Mouse (Mus musculus): ENCODE data around the gene Pgm2. TPM values are rescaled to one million over a fixed set of nuclear protein-coding genes. Genes with fewer than 3 reads are reported as not detected.

Pgm2 gene
- polyA plus RNA-seq, 1 experiment from 2014 or later: 34.4 TPM

DNA sequence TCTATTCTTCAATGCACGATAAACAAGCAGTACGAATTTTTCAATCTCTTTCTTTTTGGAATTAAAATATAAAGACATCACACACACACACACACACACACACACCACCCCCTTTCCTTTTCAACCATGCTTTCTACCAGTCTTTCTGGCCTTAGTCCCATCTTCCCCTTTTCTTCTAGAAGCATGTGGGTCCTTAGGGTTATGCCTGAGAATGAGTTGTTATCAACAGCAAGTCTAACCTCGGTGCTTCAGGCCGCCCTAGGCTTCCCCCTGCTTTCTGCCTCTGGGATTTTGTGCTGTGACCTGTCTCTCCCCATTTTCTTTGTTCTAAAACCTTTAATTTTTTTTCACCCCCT is 13.3 kb upstream of the Pgm2 start:
- H3K9ac ChIP-seq (replicated peaks; ENCODE audit: low read depth, low read length): no peak overlapping the region
- H3K4me1 ChIP-seq (ENCODE audit: control insufficient read depth, insufficient read depth, low read length): 0 out of 2 replicates have a peak, but pooled peaks cover 2% of the 10 kb centered on the region
- peak overlapping the region; percentile 68 for H3K27ac ChIP-seq (ENCODE audit: low read length)
- H3K36me3 ChIP-seq (ENCODE audit: control insufficient read depth, insufficient read depth, low read length): no peaks in the 10 kb centered on the region
- no peak for ATAC-seq (ENCODE audit: insufficient number of reproducible peaks, insufficient read depth, low FRiP score, low read depth)
- no peak overlapping the region for H3K4me3 ChIP-seq (ENCODE audit: low read depth, low read length)
- no peaks in the 10 kb centered on the region for H3K9me3 ChIP-seq (ENCODE audit: control insufficient read depth, low read depth, low read length)
- WGBS: 59% methylated on average over 4 of the region's 4 CpGs
- H3K4me2 ChIP-seq (replicated peaks; ENCODE audit: low read depth, low read length): no peak overlapping the region
- H3K27me3 ChIP-seq (ENCODE audit: control insufficient read depth, insufficient read depth, low read length): no peaks in the 10 kb centered on the region

DNA sequence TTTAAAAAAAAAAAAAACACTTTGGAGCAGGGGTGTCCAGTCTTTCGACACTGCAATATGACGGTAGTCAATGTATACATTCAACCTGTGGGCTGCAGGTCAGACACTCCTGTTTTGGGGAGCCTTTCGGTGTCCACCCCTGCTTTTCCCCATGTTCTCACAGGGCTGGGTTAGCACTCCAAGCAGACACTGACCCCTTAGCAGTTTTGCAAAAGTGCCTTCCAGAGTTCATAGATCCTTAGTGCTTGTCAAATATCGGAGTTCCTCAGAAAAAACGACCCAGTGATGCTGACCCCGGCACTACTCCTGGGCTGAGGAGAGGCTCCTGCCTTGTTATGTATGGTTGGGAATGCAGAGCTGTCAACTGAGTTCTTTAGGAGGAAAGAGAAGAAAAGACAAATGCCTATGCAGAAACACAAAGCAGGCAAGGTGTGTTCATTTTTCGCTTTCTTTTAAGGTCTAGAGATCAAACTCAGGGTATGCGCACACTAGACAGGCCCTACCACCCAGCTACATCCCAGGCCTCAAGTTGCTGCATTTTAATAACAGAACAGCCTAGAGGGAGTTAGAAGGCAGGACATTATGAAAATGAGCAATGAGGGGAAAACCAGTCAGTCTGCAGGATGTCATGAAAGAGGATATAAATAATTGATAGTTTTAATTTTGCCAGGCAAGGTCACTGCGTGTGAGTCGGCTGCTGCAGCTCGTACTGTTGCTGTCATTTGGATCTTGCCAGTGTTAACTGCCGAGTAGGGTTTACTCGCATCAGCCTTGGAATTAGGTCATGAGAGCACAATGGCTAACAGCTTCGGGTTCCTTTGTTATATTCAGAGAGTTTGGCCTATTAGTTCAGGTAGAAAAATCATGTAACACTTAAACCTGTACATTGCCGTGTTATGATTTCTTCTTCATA is 9.0 kb upstream of the Pgm2 start:
- Histone ChIP-seq H3K9me3 (ENCODE audit: control insufficient read depth, low read depth, low read length) (no peaks in the 10 kb centered on the region), H3K36me3 (ENCODE audit: control insufficient read depth, insufficient read depth, low read length) (no peaks in the 10 kb centered on the region), H3K27me3 (ENCODE audit: control insufficient read depth, insufficient read depth, low read length) (no peaks in the 10 kb centered on the region), H3K4me3 (ENCODE audit: low read depth, low read length) (no peak overlapping the region), H3K9ac (replicated peaks; ENCODE audit: low read depth, low read length) (no peak overlapping the region), H3K4me1 (ENCODE audit: control insufficient read depth, insufficient read depth, low read length) (no peaks in the 10 kb centered on the region), H3K27ac (ENCODE audit: low read length) (0 out of 2 replicates have a peak overlapping the region, but pooled peaks have one; percentile 15), H3K4me2 (replicated peaks; ENCODE audit: low read depth, low read length) (no peak overlapping the region)
- ATAC-seq (ENCODE audit: insufficient number of reproducible peaks, insufficient read depth, low FRiP score, low read depth): no peak
- 55% methylated on average over 15 of the region's 15 CpGs for WGBS

DNA sequence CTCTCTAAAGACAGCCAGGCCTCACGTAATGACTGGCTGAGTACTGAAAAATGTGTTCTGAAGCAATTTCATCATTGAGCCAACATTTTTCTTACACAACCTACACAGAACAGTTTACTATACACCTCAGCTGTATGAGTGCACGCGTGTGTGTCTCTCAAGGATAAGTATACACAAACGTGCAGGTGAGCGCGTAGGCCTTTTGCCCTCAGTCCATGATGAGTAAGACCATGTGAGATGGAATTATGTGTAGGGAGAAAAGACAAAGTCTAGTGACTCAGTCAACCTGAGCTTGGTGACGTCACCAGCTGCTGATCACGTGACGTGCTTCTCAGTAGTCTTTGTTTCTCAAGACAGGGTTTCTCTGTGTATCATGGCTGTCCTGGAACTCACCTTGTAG is 7.3 kb upstream of the Pgm2 start:
- Histone ChIP-seq H3K4me3 (ENCODE audit: low read depth, low read length) (no peak overlapping the region), H3K4me2 (replicated peaks; ENCODE audit: low read depth, low read length) (no peak overlapping the region), H3K9me3 (ENCODE audit: control insufficient read depth, low read depth, low read length) (no peaks in the 10 kb centered on the region), H3K27me3 (ENCODE audit: control insufficient read depth, insufficient read depth, low read length) (no peaks in the 10 kb centered on the region), H3K27ac (ENCODE audit: low read length) (no peak overlapping the region), H3K4me1 (ENCODE audit: control insufficient read depth, insufficient read depth, low read length) (no peaks in the 10 kb centered on the region), H3K36me3 (ENCODE audit: control insufficient read depth, insufficient read depth, low read length) (no peaks in the 10 kb centered on the region), H3K9ac (replicated peaks; ENCODE audit: low read depth, low read length) (no peak overlapping the region)
- 96% methylated on average over 9 of the region's 9 CpGs for WGBS
- no peak for ATAC-seq (ENCODE audit: insufficient number of reproducible peaks, insufficient read depth, low FRiP score, low read depth)

DNA sequence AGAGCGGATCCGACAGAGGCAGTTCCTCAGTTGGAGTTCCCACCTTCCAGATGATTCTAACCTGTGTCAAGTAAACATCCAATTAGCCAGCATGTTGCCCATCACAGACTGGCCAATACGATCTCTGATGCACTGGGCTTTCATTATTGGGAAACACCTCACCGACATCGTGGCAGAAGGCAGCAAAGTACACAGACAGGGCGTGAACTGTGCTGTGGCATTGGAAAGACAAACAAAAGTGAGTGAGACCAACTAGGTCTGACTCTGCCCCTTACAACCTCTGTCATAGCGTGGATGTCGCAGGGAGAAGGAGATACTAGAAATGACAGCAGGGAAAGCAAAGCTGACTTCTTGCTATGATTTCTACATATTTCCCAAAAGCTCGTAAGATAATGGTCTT is 4.0 kb upstream of the Pgm2 start:
- no peaks in the 10 kb centered on the region for H3K27me3 ChIP-seq (ENCODE audit: control insufficient read depth, insufficient read depth, low read length)
- no peaks in the 10 kb centered on the region for H3K36me3 ChIP-seq (ENCODE audit: control insufficient read depth, insufficient read depth, low read length)
- no peak overlapping the region for H3K4me2 ChIP-seq (replicated peaks; ENCODE audit: low read depth, low read length)
- peaks cover 2% of the 10 kb centered on the region; the same call in 1 of the 2 replicates for H3K4me1 ChIP-seq (ENCODE audit: control insufficient read depth, insufficient read depth, low read length)
- no peak overlapping the region for H3K4me3 ChIP-seq (ENCODE audit: low read depth, low read length)
- no peak for ATAC-seq (ENCODE audit: insufficient number of reproducible peaks, insufficient read depth, low FRiP score, low read depth)
- no peak overlapping the region for H3K27ac ChIP-seq (ENCODE audit: low read length)
- 71% methylated on average over 9 of the region's 9 CpGs for WGBS
- H3K9me3 ChIP-seq (ENCODE audit: control insufficient read depth, low read depth, low read length): no peaks in the 10 kb centered on the region
- H3K9ac ChIP-seq (replicated peaks; ENCODE audit: low read depth, low read length): no peak overlapping the region

DNA sequence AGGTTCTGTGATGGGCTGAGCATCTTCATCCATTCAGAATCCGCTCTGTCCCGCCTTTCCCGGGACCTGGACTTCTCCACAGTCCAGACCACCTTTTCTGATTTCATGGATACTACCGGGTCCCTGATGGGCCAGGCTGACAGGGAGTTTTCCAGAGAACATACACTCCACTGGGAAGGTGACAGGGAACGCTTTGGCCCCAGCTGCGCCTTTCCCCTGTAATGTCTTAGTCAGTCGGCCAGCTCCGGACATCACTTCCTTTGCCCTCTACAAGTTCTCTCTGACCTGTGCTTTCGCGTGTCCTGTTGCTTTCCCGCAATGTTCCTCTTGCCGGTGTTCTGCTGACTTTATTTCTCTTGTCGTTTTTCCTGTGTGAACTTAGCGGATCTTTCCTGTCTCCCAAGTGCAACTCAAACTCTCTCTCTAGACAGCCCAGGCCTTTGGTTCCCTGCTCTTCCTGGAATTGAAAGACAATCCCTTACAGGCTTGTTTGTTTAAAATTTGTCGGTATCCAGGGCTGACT is 660 bp downstream of the Pgm2 start:
- WGBS: under 1% methylated on average over 15 of the region's 15 CpGs
- no peak; the same call in 1 of the 2 replicates for ATAC-seq (ENCODE audit: insufficient number of reproducible peaks, insufficient read depth, low FRiP score, low read depth)

DNA sequence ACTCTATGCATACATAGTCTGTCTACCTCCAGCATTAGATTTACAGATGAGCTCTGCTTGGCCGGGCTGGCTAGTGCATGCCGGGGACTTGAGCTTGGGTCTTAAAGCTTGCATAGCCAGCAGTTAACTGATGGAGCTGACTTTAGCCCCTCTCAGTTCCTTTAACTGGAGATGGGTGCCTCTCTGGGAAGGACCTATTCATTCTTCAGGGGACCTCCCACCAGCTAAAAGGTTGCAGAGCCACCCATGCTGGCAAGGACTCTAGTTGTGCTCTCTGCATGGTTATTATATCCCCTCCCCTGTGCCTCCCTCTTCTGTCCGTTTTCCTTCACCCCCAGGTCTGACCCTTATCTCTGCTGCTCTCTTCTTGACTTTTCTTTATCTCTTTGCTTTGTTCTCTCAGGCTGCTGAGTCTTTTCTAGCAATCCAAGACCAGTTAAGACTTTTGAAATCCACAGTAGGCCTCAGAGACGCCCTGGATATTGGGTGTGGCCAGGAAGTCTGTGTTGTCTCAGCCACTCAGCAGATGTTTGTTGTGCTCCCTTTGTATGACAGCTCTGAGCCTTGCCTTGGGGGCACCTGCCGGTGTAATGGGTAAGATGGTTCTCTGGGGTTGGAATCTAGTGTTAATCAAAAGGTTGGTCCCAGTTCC is 2.7 kb downstream of the Pgm2 start:
- H3K36me3 ChIP-seq (ENCODE audit: control insufficient read depth, insufficient read depth, low read length): peaks cover 11% of the 10 kb centered on the region; the same call in 1 of the 2 replicates
- H3K4me1 ChIP-seq (ENCODE audit: control insufficient read depth, insufficient read depth, low read length): peaks cover 7% of the 10 kb centered on the region; the same call in 1 of the 2 replicates
- no peak overlapping the region for H3K4me3 ChIP-seq (ENCODE audit: low read depth, low read length)
- H3K9me3 ChIP-seq (ENCODE audit: control insufficient read depth, low read depth, low read length): no peaks in the 10 kb centered on the region
- H3K9ac ChIP-seq (replicated peaks; ENCODE audit: low read depth, low read length): no peak overlapping the region
- no peak overlapping the region for H3K4me2 ChIP-seq (replicated peaks; ENCODE audit: low read depth, low read length)
- H3K27ac ChIP-seq (ENCODE audit: low read length): no peak overlapping the region
- WGBS: 64% methylated on average over 5 of the region's 5 CpGs
- ATAC-seq (ENCODE audit: insufficient number of reproducible peaks, insufficient read depth, low FRiP score, low read depth): no peak
- no peaks in the 10 kb centered on the region for H3K27me3 ChIP-seq (ENCODE audit: control insufficient read depth, insufficient read depth, low read length)

More for the DNA sequence above, 660 bp downstream of the Pgm2 start:
- no peaks in the 10 kb centered on the region for H3K27me3 ChIP-seq (ENCODE audit: control insufficient read depth, insufficient read depth, low read length)
- no peaks in the 10 kb centered on the region for H3K9me3 ChIP-seq (ENCODE audit: control insufficient read depth, low read depth, low read length)
- H3K27ac ChIP-seq (ENCODE audit: low read length): peak overlapping the region; percentile 64
- H3K9ac ChIP-seq (replicated peaks; ENCODE audit: low read depth, low read length): peak overlapping the region; percentile 58
- H3K4me3 ChIP-seq (ENCODE audit: low read depth, low read length): peak overlapping the region; percentile 78
- H3K4me2 ChIP-seq (replicated peaks; ENCODE audit: low read depth, low read length): peak overlapping the region; percentile 84
- peaks cover 5% of the 10 kb centered on the region; the same call in 1 of the 2 replicates for H3K36me3 ChIP-seq (ENCODE audit: control insufficient read depth, insufficient read depth, low read length)
- peaks cover 7% of the 10 kb centered on the region; the same call in 1 of the 2 replicates for H3K4me1 ChIP-seq (ENCODE audit: control insufficient read depth, insufficient read depth, low read length)

DNA sequence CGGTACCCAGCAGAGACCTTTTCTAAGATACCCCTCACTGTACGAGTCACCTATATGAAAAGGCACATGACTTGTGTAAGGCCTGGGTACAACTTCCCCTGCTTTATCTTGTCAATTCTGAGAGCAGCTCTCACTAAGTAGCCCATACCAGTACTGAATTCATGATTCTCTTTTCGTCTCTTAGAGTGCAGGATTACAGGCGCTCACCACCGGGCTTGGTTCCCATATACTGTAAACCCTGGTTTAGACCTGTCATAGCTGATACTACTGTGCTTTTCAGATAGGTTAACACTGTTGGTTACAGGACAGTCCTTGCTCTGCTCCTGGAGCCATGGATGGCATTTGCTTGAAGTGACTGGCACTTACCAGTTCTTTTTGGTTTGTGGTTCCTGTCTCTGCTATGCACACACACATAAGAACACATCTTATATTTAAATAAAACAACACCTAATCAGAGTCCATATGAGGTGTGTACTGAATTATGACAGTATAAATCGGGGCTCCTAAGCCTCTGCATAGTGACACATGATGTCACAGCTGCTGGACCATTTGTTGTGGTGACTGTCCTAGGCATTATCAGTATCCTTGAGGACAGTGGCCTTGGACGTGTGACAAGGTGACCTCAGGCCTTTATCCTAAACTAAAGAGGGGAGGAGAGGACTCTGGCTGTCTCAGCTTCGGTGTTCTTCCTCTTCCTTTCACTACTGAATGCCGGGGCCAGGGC is 9.4 kb downstream of the Pgm2 start:
- H3K4me1 ChIP-seq (ENCODE audit: control insufficient read depth, insufficient read depth, low read length): no peaks in the 10 kb centered on the region
- 83% methylated on average over 9 of the region's 9 CpGs for WGBS
- H3K9me3 ChIP-seq (ENCODE audit: control insufficient read depth, low read depth, low read length): no peaks in the 10 kb centered on the region
- no peak overlapping the region for H3K4me2 ChIP-seq (replicated peaks; ENCODE audit: low read depth, low read length)
- H3K4me3 ChIP-seq (ENCODE audit: low read depth, low read length): no peak overlapping the region
- peaks cover 37% of the 10 kb centered on the region for H3K36me3 ChIP-seq (ENCODE audit: control insufficient read depth, insufficient read depth, low read length)
- H3K27ac ChIP-seq (ENCODE audit: low read length): no peak overlapping the region
- no peaks in the 10 kb centered on the region for H3K27me3 ChIP-seq (ENCODE audit: control insufficient read depth, insufficient read depth, low read length)
- no peak overlapping the region for H3K9ac ChIP-seq (replicated peaks; ENCODE audit: low read depth, low read length)
- ATAC-seq (ENCODE audit: insufficient number of reproducible peaks, insufficient read depth, low FRiP score, low read depth): no peak

DNA sequence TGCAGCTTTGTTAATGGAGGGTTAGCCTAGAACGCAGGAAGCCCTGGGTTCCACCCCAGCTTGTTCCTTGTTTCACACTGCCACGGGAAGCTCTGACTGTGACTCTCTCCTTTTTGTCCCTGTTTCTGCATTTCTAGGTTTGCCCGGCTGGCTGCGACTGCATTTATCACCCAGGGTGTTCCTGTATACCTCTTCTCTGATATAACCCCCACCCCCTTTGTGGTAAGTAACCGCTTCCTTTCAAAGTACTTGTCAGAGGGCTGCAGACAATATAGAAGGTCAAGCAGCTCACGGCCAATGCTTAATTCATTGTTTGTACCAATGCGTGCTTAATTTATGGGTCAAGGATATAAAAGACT is 9.9 kb downstream of the Pgm2 start:
- WGBS: 73% methylated on average over 7 of the region's 7 CpGs
- H3K9me3 ChIP-seq (ENCODE audit: control insufficient read depth, low read depth, low read length): no peaks in the 10 kb centered on the region
- H3K9ac ChIP-seq (replicated peaks; ENCODE audit: low read depth, low read length): no peak overlapping the region
- H3K4me1 ChIP-seq (ENCODE audit: control insufficient read depth, insufficient read depth, low read length): no peaks in the 10 kb centered on the region
- H3K27me3 ChIP-seq (ENCODE audit: control insufficient read depth, insufficient read depth, low read length): no peaks in the 10 kb centered on the region
- no peak overlapping the region for H3K27ac ChIP-seq (ENCODE audit: low read length)
- peaks cover 41% of the 10 kb centered on the region for H3K36me3 ChIP-seq (ENCODE audit: control insufficient read depth, insufficient read depth, low read length)
- no peak overlapping the region for H3K4me3 ChIP-seq (ENCODE audit: low read depth, low read length)
- ATAC-seq (ENCODE audit: insufficient number of reproducible peaks, insufficient read depth, low FRiP score, low read depth): no peak
- H3K4me2 ChIP-seq (replicated peaks; ENCODE audit: low read depth, low read length): no peak overlapping the region
